Mouse (Mus musculus) granulocyte monocyte progenitor cell, adult 5-6 weeks (primary cell): Measurements from ENCODE around the gene Cnnm2. TPM values are rescaled to one million over a fixed set of nuclear protein-coding genes. Genes with fewer than 3 reads are reported as not detected.
A peak's percentile ranks its signal among the peaks of the same experiment; 100 is the strongest.

Experiments
- ATAC-seq: replicated peaks from 2 replicates; pipeline ENCODE4 v1.8.0; 2016; ENCODE audit warnings: mild to moderate bottlenecking, moderate TSS enrichment, inconsistent platforms; ENCODE audit not compliant: poor library complexity, severe bottlenecking
- total RNA-seq, 2 experiments: library from RNA; stranded (forward) in 1 of 2; stranded (reverse) in 1 of 2; fragments of 200-712, 200-1000 nt in 1 of 2; fragments of >200 nt in 1 of 2; fragmentation: Nextera tagmentation in 1 of 2; gene quantifications; 2 replicates each; pipeline ENCODE4 v1.2.3; 2014 to 2017

The Cnnm2 gene
- total RNA-seq, 2 experiments from 2014 or later = 7.2 to 12.1 TPM

DNA sequence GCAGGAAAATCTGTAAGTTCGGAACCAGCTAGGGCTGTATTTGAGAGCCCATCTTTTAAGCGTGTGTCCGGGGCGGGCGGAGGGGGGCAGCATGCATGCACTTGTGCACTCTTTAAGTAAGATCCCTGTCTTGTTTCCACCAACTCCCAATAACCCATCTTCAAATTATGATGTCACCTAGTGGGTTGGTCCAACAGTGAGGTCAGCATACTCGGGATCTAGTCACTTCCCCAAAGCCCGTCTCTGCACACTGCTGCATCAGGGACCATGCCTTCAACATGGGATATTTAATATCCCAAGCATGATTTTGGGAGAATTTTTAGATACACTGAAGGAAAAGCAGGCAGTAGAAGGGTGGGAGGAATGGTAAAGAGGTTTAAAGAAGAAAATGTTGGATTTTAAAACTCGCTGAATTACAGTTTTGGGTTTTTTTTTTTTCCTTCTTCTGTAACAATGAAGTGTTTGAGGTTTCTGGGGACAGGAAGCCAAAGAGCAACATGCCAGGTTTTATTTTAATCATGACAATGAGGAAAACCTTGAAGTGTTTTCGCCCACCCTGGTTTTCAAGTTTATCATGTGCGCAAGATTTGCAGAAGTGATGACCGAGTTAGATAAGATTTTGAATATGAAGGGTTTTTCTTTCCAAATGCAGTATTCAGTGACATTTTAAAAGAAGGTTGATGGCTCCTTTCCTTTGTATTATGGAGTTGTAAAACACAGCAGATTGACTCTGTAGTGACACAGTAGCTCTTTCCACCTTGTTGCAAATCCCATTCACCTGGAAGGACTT is 76.1 kb downstream of the Cnnm2 start:
- peak; percentile 86 for ATAC-seq

DNA sequence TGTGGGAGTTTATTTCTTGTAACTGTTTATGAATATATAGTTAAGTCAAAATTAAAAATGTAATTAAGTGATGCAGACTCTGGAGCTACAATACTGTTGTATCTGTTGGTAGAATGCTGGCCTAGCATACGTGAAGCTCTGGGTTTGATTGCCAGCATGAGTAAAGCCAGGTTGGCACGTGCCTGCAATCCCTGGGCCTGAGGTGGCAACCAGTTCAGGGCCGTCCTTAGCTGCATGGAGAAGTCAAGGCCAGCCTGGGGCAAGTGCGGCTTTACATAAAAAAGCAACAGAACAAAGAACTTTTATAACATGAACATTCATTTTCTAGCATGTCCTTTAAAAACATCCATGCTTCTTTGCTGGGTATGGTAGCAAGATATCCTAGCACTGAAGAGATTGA is 79.6 kb downstream of the Cnnm2 start:
- no peak for ATAC-seq

DNA sequence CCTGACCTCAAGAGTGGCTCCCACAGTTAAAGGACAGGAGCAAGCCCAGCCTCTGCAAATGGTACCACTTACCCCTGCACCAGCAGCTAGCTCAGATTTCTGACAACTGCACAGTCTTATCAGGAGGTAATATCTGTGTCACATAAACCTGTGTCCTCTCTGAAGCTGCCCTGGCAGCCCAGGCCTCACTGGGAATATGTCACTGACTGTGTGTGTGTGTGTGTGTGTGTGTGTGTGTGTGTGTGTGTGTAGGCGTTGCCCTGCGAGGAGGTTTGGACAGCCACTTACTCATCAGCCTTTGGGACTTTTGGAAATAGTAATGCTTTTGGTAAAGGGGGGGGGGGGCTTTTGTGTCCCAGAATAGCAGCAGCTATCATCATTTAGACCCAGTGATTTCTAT is 81.6 kb downstream of the Cnnm2 start:
- no peak for ATAC-seq

DNA sequence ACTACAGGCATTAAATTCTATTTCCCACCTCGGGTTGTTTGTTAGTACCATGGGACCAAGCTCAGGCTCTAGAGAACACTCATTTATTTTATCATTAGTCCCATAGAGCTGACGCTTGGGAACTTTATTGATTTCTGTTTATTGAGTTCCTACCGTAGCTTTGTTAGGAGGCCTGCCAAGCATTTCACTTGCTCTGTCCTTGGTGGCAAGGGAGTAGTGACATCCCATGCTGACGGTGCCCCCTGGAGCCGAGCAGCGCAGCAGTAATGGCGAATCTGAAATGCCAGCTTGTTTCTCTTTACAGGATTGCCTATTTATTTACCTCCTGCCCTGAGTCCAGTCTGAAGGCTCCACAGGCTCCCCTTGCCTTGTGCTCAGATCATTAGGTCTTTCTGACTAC is 84.7 kb downstream of the Cnnm2 start:
- no peak for ATAC-seq

DNA sequence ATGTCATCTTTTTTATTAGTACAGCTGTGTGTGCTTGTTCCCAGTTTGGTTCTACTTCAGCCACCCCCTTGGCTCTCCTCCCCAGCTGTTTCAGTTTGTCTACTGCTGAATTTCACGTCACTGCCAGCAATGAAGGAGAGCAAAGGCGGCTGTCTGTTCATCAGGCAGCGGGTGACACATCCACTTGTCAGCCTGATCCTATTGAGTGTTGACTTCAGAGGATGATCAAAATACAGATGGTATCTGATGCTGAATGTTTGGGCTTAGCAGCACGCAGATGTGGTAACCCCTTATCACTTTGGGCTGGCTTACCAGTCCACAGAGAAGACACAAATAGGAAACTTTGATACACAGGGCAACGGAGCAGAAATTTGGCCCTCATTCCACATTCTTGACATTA is 85.1 kb downstream of the Cnnm2 start:
- no peak for ATAC-seq

DNA sequence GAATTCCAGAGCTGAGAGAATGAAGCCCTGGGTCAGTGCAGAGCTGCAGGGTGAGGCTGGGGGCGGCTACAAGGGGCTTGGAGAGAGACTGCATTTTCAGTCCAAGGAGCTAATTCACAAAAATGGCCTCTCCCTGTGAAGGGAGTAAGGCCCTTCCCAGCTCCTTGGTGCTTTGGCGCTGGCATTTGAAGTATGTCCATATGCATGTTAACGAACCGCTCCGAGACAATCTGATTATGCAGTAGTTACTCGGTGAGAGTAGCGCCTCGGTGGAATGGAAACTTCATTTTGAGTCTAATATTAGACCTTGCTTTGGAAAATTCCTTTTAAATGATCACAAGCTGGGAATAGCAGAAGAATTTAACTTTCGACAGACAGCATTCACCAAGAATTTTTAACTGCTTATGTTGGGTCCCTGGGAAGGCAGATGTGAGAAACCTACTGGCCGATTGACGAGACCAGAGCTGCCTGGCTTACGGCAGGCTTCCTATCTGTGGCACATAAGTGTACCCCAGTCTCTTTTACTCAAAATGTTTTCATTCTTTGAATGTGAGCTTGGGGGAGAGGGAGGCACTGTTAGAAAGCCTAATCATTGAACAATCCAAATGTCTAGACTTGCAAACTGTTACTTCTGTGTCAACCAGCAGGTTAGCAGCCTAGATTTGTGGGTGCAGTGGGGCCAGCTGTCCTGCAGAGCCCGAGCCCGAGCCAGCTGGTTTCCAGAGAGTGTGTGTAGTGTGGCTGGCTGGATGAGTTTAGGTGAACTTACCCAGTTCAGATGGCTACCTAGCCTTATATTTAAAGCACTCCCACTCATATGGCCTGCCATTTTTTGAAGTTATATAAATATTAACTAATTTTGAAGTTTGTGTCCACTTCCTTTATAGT is 87.2 kb downstream of the Cnnm2 start:
- ATAC-seq = no peak

DNA sequence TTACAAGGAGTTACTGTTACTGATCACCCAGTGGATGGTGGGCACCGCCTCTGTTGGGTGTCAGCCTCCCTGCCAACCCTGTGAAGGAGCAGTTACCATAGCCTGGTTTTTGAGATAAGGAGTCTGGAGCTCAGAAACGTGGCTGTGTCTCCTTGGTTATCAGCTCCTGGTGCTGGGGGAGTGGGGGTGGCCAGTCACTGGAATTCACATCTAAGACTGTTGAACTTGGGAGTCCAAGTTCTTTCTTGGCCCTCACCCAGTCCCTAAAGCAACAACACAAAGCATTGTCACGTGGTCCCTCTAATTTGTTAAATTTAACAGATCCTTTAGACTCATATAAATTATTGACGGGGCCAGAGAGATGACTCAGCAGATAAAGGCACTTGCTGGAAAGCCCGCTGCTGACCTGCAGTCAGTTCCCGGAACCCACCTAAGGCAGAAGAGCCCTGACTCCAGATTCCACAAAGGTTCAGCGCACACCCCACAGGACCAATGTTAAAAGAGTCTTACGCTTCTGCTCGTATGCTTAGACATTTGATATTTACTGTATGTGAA is 88.1 kb downstream of the Cnnm2 start:
- no peak for ATAC-seq

DNA sequence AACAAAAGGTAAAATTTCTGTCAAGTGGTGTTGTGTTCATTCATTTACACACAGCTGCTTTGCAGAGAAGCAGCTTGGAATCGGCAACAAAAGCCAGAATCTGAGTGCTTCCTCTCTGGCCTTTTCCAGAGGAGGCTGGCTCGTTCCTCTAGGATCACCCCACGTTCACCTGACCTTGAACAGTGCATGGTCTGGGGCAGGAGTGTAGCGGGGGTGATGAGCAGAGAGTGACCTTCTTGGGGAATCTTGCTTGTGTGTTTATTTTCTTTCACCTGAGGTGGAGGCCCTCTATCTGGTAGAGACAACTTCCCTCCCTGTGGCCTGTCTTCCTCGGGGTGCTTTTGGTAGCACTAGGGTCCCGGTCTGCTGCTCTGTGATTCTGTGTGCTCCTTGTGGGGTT is 94.8 kb downstream of the Cnnm2 start:
- no peak for ATAC-seq

DNA sequence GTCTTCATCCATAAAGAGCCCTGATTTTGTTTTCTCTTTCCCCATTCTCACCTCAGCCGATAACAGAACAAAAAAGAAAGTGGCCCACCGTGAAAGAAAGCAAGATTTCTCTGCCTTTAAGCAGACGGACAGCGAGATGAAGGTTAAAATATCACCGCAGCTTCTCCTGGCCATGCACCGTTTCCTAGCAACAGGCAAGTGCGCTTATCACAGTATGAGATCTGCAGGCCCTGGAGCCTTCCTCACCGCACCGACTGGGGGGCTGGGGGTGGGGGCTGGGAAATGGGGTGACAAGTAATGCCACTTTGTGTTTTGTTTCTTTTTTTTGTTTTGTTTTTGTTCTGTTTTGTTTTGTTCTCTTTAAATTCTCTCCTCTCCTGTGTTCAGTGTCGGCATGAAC is 95.4 kb downstream of the Cnnm2 start:
- no peak for ATAC-seq

DNA sequence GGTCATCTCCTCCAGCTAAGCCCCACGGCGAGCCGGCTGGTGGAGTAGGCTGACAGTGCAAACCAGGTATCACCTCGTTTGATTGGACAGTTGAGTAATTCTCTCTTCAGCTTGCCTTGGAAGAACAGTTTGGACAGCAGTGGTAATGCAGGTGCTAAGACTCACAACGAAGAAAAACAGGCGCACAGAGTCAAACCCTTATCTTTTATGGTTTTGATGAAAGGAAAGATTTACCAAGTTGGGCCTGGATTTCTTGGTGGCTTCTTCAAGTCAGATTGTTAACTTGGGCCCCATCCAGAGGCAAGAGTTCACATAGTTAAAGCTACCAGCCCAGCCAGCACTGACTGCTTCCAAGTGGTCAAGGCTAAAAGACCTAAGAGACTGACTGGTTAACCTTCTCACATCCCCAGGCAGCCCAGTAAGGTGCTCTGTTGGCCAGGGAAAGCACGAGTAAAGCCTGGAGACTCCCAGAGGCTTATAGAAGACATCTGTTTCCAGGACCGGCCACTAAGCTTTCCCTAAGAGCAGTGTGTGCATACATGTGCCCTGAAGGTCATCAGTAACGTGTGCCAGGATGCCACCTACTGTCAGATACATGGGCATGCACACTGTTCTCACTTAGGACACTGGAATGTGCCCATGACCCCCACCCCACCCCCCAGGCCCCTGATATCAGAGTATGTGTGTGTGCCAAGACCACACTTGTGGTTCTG is 96.0 kb downstream of the Cnnm2 start:
- ATAC-seq = peak; percentile 49

DNA sequence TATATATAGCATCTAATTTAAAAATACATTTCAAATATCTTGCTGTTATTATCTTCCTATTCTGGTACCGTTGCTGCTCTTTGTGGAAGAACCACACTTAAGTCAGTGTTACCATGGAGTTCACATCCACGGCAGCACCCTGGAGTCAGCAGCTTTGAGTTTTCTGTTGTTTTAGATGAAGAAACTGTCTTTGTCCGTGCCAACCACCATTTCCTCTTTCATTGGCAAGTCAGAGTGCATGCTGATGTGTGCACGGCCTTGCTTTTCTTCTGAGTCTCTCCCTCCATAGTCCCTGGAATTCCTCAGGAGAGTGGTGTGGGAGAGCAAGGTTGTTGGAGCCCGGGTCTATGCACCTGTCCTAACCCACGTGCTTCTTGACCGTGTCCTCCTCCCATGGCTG is 96.8 kb downstream of the Cnnm2 start:
- peak; percentile 66 for ATAC-seq

DNA sequence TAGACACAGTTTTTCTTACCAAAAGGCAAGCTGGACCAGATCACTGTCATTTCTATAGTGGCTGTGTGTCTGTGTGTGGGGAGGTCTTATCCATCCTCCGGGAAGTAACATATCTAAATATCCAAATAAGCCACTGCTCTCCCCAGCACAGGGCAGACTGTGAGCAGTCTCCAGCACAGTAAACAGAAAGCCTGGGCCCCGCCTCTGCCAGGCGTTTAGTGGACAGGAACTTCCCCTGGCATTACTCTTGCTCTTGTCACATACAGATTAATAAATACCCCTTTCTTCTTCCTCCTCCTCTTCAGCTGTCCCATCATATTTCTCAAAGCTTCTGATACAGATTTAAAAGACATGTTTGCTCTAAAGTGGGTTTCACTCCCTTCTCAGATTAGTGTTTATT is 101.2 kb downstream of the Cnnm2 start:
- ATAC-seq = 0 out of 2 replicates have a peak, but pooled peaks have one; percentile 17

DNA sequence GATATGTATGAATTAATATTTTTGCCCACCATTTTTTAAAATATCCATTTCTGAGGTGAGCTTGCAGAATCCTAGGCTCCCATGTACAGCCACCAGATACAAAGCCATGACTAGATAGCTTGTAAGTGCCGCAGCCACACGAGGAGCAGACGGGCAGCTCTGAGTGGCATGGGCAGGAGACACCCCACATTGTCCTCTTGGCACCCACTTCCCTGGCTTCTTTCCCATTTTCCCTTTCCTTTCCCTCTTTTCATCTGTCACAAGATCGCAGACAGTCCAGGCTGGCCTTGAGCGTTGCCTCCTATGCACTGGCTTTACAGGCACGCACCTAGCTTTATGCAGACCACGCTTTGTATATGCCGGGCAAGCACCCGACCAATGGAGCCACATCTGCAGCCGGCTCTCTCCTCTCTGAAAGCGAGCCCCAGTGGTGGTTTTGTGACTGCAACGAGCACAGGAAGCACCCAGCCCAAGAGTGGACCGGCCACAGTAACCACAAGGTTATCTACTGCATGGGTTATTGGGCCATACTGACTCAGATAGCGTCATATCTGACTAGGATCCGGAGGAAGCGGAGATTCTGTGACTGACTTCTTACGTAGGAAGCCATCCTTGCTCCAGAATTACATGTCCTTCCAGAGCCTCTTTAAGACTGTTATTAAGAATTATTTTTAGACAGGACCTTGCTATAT is 102.0 kb downstream of the Cnnm2 start:
- ATAC-seq = peak; percentile 94

DNA sequence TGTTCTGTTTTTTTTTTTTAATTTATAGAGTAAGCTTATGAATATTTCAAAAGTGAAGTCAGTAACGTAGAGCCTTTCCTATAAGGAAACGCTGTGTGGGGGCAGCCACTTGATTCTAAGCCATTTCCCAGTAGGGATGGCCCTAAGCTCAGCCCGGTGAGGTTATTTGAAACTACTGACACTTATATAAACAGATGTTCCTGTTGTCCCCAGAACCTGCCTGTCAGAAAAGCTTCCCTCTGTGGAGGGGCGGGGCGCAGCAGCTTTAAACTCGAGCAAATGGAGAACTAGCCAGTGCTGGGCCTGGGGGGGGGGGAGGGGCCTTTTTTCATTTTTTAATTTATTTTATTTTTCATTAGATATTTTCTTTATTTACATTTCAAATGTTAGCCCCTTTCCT is 102.7 kb downstream of the Cnnm2 start:
- peak; percentile 57 for ATAC-seq

DNA sequence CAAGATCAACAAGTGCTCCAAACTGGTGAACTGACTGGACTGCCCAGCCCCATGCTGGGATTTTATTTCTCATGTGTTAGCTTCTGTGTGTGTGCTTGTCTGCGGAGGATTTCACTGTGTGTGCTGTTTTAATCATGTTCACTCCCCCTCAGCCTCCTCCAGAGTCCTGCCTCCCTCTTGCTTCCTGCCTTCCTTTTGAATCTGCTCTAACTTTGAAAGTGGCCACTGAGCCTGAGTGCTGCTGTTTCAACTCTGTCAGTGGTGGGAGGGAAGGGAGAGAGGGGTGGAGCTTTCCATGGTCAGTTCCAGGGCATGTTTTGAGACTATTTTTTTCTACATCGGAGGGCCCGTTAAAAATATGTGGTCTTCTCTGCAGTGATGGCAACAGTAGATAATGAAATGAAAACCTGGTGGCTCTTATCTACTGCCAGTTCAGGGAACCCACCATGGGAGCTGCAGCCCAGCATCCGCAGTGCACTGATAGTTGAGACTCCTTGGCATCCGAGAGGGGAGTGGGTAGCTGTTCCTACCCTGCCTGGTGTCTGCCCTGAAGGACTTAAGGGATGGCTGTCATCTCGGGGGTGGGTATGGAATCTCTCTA is 103.4 kb downstream of the Cnnm2 start:
- no peak for ATAC-seq

DNA sequence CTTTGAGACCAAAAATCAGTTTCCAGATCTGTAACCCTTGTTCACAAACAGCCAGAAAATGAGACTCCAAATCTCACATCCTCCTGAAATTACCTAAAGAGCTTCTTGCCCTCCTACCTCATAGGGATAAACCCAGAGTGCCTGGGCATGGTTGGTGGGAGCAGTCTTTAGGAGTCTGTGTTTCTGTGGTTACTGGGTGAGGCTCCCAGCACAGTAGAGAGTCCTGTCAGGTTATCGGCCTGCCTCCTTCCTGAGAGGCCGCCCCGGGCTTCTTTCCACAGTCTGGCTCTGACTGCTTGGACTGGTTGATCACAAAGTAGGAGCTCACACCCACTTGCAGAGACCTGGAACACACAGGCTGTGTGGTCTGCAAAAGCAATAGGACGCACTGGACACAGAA is 104.0 kb downstream of the Cnnm2 start:
- ATAC-seq = no peak

DNA sequence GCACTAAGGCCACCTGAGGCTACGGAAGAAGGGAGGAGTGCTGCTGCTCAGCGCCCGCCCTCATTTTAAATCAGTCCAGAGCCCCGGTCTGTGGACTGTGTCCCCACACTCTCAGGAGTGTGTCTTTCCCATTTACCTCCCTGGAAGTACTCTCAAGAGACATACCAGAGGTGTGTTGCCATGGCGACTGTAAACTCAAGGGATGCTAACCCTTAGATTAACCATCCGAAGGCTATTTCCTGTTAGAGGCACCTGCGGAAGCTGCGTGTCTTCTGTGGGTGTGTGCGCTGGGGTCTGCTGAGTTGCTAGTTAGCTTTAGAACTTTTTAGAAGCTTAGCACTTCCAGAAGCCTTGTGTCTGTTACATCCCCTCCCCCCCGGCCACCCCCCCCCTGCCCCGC is 107.7 kb downstream of the Cnnm2 start:
- no peak for ATAC-seq

DNA sequence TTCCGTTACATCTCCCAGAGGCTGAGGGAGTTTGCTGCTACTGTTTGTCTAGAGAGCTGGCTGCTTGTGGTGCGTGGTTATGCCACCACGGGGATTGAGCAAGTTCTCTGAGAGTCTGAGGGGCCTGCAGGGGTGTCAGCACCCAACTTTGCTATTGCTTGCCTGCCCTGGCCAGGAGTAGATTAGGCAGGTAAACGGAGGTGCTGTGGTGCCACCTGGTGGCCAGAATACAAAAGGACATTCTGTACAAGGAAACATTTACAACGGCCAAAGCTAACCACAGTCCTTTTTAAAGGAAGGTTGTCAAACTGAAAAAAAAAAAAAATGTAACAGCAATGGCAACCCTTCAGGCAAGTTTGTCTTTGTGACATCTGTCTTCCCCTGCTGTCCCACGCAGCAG is 108.1 kb downstream of the Cnnm2 start:
- peak; percentile 87 for ATAC-seq

DNA sequence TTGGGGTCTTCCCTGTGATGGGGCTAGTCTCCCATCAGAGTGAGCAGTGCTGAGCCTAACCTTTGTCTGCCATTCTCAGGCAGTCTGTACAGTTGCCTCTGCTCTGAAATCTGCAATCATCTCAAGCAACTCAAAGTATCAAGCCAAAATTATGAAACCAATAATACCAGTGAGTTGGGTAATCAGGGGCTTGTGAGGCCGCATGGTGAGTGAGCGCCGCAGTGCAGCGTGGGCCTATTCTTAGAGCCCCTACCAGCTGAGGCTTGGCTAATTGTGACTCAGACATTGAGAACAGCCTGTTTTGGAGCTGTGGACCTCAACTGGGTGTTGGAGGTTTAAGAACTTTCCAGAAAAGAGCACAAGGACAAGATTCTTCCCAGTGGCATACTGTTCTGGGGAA is 109.7 kb downstream of the Cnnm2 start:
- peak; percentile 50 for ATAC-seq

DNA sequence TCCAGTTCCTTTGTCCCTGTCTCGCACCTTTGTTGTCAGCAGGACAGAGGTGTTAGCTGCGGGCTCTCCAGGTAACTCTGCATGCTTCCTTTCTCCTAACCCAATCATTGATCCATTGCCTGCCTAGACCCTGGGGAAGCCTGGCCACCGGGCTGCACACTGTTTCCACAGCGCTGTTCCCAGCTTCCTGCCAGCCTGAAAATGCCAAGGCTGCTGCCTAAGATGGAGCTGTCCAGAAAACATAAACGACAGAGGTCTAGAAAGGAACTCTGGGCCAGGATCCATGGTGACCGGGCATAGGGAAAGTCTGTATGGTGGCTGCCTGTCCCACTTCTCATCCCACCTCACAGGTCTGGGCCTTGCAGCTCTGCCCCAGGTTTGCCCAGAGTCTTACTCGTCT is 110.3 kb downstream of the Cnnm2 start:
- no peak for ATAC-seq
